Mouse (Mus musculus): Measurements from ENCODE around the gene Gas2l2.

Gene Gas2l2

GRCm38 (mm10) chr11:83443824-83444223, 14.6 kb upstream of the Gas2l2 start:
- DNase-seq (ENCODE audit: low read depth, low spot score) = no peak

GRCm38 (mm10) chr11:83442596-83443267, 13.5 kb upstream of the Gas2l2 start:
- DNase-seq (ENCODE audit: low read depth, low spot score) = peak; percentile 50

- DNase-seq (ENCODE audit: low read depth, low spot score) = no peak
Measured at GRCm38 (mm10) chr11:83441235-83441634, 12.0 kb upstream of the Gas2l2 start.

- peak; percentile 85 for DNase-seq (ENCODE audit: low read depth, low spot score)
Measured at GRCm38 (mm10) chr11:83440081-83441064, 11.1 kb upstream of the Gas2l2 start.

- no peak for DNase-seq (ENCODE audit: low read depth, low spot score)
Measured at GRCm38 (mm10) chr11:83439426-83440060, 10.3 kb upstream of the Gas2l2 start.

GRCm38 (mm10) chr11:83437377-83437776, 8.1 kb upstream of the Gas2l2 start, which contains the start of gene 1700020L24Rik:
Gene 1700020L24Rik, plus strand, starts transcription at chr11:83437677.
- DNase-seq (ENCODE audit: low read depth, low spot score) = no peak

GRCm38 (mm10) chr11:83432533-83432932, 3.3 kb upstream of the Gas2l2 start:
- no peak for DNase-seq (ENCODE audit: low read depth, low spot score)

GRCm38 (mm10) chr11:83426964-83427363, 2.3 kb downstream of the Gas2l2 start:
- DNase-seq (ENCODE audit: low read depth, low spot score) = no peak

GRCm38 (mm10) chr11:83424681-83425080, 4.6 kb downstream of the Gas2l2 start:
- no peak for DNase-seq (ENCODE audit: low read depth, low spot score)

- DNase-seq (ENCODE audit: low read depth, low spot score) = no peak
Measured at GRCm38 (mm10) chr11:83421305-83421704, 8.0 kb downstream of the Gas2l2 start.

GRCm38 (mm10) chr11:83420338-83420737, 8.9 kb downstream of the Gas2l2 start:
- DNase-seq (ENCODE audit: low read depth, low spot score) = no peak

GRCm38 (mm10) chr11:83418566-83418965, 10.7 kb downstream of the Gas2l2 start:
- no peak for DNase-seq (ENCODE audit: low read depth, low spot score)

- DNase-seq (ENCODE audit: low read depth, low spot score) = no peak
Measured at GRCm38 (mm10) chr11:83417708-83418107, 11.5 kb downstream of the Gas2l2 start.

GRCm38 (mm10) chr11:83417080-83417479, 12.2 kb downstream of the Gas2l2 start:
- DNase-seq (ENCODE audit: low read depth, low spot score) = no peak

GRCm38 (mm10) chr11:83410510-83410909, 18.7 kb downstream of the Gas2l2 start:
- DNase-seq (ENCODE audit: low read depth, low spot score) = no peak

- DNase-seq (ENCODE audit: low read depth, low spot score) = no peak
Measured at GRCm38 (mm10) chr11:83409792-83410291, 19.4 kb downstream of the Gas2l2 start.

GRCm38 (mm10) chr11:83409087-83409754, 20.0 kb downstream of the Gas2l2 start, which contains the start of gene Rasl10b:
Gene Rasl10b, plus strand, starts transcription at chr11:83409137.
- DNase-seq (ENCODE audit: low read depth, low spot score) = no peak

GRCm38 (mm10) chr11:83408242-83408641, 21.0 kb downstream of the Gas2l2 start:
- DNase-seq (ENCODE audit: low read depth, low spot score) = no peak

GRCm38 (mm10) chr11:83406391-83406790, 22.9 kb downstream of the Gas2l2 start:
- no peak for DNase-seq (ENCODE audit: low read depth, low spot score)

GRCm38 (mm10) chr11:83403787-83404186, 25.5 kb downstream of the Gas2l2 start:
- DNase-seq (ENCODE audit: low read depth, low spot score) = no peak

- no peak for DNase-seq (ENCODE audit: low read depth, low spot score)
Measured at GRCm38 (mm10) chr11:83398724-83399123, 30.5 kb downstream of the Gas2l2 start.

Measured in retina, adult 2 months (tissue).